Mouse (Mus musculus) testis, adult 2 months (tissue): ENCODE data around the gene Tmem248. TPM values are rescaled to one million over a fixed set of nuclear protein-coding genes. Genes with fewer than 3 reads are reported as not detected.
"Not testable (repeated sequence)": the region's sequence is repeated elsewhere in the genome, so short reads cannot be mapped to it uniquely, and the experiment has no call there.

Source experiments
- H3K27ac ChIP-seq: fragments of 200-500 bp; 2 replicates; pipeline ENCODE4 v1.5.1; 2012; ENCODE audit warnings: low read depth, low read length; ENCODE audit not compliant: control insufficient read depth, insufficient read depth
- H3K27me3 ChIP-seq: fragments of 200-500 bp; 2 replicates; pipeline ENCODE4 v1.6.1; 2012; ENCODE audit warnings: mild to moderate bottlenecking, low read length, moderate library complexity; ENCODE audit not compliant: control insufficient read depth, insufficient read depth
- H3K36me3 ChIP-seq: fragments of 200-500 bp; 2 replicates; pipeline ENCODE4 v1.6.1; 2012; ENCODE audit warnings: mild to moderate bottlenecking, low read length; ENCODE audit not compliant: control insufficient read depth, insufficient read depth
- H3K4me1 ChIP-seq: fragments of 200-500 bp; 2 replicates; pipeline ENCODE4 v1.6.1; 2012; ENCODE audit warnings: low read length; ENCODE audit not compliant: control insufficient read depth, insufficient read depth
- H3K4me3 ChIP-seq: fragments of 200-500 bp; 2 replicates; pipeline ENCODE4 v1.5.1; 2012; ENCODE audit warnings: low read depth, mild to moderate bottlenecking, low read length, moderate library complexity, mixed read lengths; ENCODE audit not compliant: control insufficient read depth
- CTCF ChIP-seq: fragments of 200-500 bp; IDR thresholded peaks from 2 replicates; pipeline ENCODE4 v1.5.1; 2012; ENCODE audit warnings: low read depth, mild to moderate bottlenecking, inconsistent platforms, low read length, moderate library complexity; ENCODE audit not compliant: control insufficient read depth, insufficient read depth, insufficient replicate concordance
- POLR2A ChIP-seq: fragments of 200-500 bp; IDR thresholded peaks from 2 replicates; pipeline ENCODE4 v1.6.1; 2012; ENCODE audit warnings: low read depth, mild to moderate bottlenecking, inconsistent platforms, low read length, moderate library complexity; ENCODE audit not compliant: control insufficient read depth
- polyA plus RNA-seq: library from polyadenylated mRNA; depleted of rRNA; stranded (reverse); fragments of >200 nt; gene quantifications from 2 replicates; pipeline ENCODE4 v1.2.3, GENCODE M21; 2012

The Tmem248 gene
- polyA plus RNA-seq, 1 experiment: 82.3 TPM

- Histone ChIP-seq H3K27ac (no peak overlapping the region), H3K4me1 (no peaks in the 10 kb centered on the region), H3K4me3 (no peak overlapping the region), H3K36me3 (peaks cover 3% of the 10 kb centered on the region), H3K27me3 (no peaks in the 10 kb centered on the region)
- TF ChIP-seq POLR2A (no peak), CTCF (no peak)
These were observed 24.5 kb downstream of the Tmem248 start for GRCm38 (mm10) chr5:130241426-130241825.

DNA sequence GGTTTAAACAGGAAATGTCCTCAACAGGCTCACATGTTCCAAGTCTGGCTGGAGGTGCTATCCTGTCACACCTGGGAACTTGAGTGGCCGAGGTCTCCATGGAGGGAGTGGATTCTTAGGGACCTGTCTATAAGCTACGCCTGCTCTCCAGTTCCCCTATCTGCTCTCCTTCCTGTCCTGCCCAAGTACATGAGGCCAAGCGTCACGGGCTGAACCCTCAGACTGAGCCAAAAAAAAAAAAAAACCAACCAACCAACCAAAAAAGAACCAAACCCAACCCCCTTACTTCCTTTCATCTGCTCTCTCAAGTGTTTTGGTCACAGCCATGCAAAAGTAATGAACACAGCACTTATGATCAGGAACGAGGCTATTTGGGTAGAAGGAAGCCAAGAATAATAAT, 30.9 kb downstream of the Tmem248 start:
- Histone ChIP-seq H3K4me3 (no peak overlapping the region), H3K36me3 (peaks cover 5% of the 10 kb centered on the region), H3K27ac (no peak overlapping the region), H3K4me1 (no peaks in the 10 kb centered on the region), H3K27me3 (no peaks in the 10 kb centered on the region)
- no peak for TF ChIP-seq POLR2A
- no peak for TF ChIP-seq CTCF

DNA sequence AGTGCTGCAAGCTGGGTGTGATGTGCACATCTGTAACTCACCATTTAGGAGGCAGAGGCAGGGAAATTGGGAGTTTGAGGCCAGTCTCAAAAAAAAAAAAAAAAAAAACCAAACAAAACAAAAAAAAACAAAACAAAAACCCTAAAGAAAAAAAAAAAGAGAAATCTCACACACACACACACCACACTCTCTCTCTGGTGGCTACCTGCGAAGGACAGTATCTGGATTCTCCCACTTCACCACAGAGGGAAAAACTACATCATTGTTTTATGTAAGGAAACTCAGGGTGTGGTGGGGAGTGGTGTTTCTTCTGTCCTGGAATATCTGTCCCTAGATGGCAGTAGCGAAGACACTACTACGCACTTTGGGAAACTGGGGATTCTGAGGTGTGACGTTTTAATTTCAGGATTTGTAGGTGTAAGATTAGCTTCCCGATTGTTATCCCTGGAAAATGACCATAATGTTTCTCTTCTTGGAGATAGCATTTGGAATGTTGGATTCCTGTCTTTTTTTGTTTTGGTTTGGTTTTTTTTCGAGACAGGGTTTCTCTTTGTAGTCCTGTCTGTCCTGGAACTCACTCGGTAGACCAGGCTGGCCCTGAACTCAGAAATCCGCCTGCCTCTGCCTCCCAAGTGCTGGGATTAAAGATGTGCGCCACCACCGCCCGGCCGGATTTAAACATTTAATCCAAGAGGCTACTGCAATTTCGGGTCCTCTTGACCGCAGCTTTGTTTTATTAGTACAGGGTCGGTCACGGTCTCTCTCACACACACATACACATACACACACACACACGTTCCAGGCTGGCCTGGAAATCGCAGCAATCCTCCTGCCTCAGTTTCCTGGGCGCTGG, 37.5 kb downstream of the Tmem248 start:
- Histone ChIP-seq H3K27ac (peak overlapping the region; percentile 100), H3K4me1 (peaks cover 2% of the 10 kb centered on the region), H3K36me3 (peaks cover 3% of the 10 kb centered on the region), H3K27me3 (no peaks in the 10 kb centered on the region), H3K4me3 (peak overlapping the region; percentile 100)
- TF ChIP-seq POLR2A (no peak), CTCF (no peak)

DNA sequence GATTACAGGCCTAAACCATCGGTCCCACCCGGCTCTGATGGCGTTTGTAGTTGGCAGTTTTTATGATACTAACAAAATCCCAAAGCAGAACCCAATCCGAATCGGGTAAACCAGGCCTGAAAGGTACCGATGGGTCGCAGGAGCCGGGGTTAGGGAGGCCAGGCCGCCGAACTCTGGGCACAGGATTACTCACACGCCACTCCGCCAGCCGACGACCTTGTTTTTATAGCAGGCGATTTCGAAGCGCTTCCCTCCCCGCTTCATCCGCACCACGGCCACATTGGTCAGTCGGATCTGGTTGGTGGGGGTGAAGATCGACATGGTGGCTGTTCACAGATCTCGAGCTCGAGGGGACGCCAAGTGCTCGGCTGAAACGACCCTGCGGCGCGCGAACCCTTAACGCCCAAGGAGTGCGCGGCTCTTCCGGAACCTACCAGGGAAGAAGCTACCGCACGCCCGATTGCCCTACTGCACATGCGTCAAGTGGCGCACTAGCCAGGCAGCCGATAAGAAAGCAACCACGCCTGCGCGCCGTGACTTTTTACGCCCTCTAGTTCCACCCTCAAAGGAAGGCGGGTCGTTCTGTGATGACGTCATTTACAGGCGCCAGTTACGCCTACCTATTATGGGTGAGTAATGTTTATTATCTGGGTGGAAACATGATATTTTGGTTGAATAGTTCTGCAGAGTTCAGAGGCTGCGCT, 38.3 kb downstream of the Tmem248 start, which contains the start of the genes Sbds and Tyw1:
TSS of gene Sbds (minus strand) at position 514 of the 704 bp plus-strand sequence.
TSS of gene Tyw1 (plus strand) at position 603 of the 704 bp plus-strand sequence.
- peak within 1 kb of the TSS; percentile 100 for H3K4me3 ChIP-seq
- H3K36me3 ChIP-seq: peaks cover 3% of the 10 kb centered on the region
- peak within 1 kb of the TSS; percentile 100 for H3K27ac ChIP-seq
- peaks cover 2% of the 10 kb centered on the region for H3K4me1 ChIP-seq
- no peak for TF ChIP-seq CTCF
- peak; percentile 95 for TF ChIP-seq POLR2A
- H3K27me3 ChIP-seq: no peaks in the 10 kb centered on the region

DNA sequence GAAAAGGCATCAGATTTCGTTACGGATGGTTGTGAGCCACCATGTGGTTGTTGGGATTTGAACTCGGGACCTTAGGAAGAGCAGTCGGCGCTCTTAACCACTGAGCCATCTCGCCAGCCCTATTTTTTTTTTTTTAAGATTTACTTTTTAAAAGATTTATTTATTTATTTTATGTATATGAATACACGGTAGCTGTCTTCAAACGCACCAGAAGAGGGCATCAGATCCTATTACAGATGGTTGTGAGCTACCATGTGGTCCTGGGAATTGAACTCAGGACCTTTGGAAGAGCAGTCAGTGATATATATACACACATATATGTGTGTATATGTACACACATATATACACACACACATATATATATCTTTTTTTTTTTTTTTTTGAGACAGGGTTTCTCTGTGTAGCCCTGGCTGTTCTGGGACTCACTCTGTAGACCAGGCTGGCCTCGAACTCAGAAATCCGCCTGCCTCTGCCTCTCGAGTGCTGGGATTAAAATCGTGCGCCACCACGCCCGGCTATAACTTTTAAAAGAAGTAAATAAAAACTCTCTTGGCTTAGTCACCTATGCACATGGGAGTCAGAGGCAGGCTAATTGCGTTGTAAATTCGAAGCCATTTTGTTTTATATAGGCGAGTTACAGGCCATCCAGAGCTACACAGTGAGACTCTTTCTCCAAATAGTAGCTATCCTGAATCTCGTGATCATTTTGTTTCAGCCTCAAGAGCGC, 39.1 kb downstream of the Tmem248 start:
- not testable (repeated sequence) for H3K27ac ChIP-seq, H3K4me1 ChIP-seq, H3K36me3 ChIP-seq, H3K27me3 ChIP-seq
- H3K4me3 ChIP-seq: peak overlapping the region; percentile 95; the same call in 1 of the 2 replicates

DNA sequence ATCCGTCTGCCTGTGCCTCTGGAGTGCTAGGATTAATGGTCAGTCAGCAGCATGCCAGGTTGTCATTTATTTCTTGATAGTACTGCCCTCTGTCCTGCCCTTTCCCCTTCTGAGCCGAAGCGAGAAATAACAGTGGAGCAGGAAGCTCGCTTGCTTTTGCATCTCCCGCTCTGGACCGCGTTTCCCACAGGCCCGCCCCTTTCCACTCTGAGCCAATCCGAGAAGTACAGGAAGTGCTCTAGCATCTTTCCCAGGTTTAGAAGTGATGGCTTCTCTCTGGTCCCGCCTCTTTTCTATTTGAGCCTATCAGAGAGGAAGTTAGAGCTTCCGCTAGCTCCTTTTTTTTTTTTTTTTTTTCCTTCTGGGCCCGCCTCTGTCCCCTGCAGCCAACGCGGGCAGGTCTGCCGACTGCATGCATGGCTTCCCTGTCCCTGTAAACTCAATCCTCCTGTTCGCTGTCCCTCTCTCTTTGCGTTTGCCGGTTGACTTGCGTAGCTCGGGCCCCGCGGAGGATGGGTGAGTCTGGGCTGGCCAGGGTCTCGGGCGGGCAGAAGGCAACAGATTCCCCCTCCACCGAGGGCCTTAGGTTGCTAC, 39.9 kb downstream of the Tmem248 start:
- no peak for TF ChIP-seq CTCF
- no peak for TF ChIP-seq POLR2A
- Histone ChIP-seq H3K4me3 (peak overlapping the region; percentile 95), H3K36me3 (peaks cover under 1% of the 10 kb centered on the region; the same call in 1 of the 2 replicates), H3K27ac (peak overlapping the region; percentile 59; the same call in 1 of the 2 replicates), H3K4me1 (peaks cover 2% of the 10 kb centered on the region), H3K27me3 (no peaks in the 10 kb centered on the region)
